Mouse (Mus musculus): ENCODE data around the gene Eif5a2.

DNA sequence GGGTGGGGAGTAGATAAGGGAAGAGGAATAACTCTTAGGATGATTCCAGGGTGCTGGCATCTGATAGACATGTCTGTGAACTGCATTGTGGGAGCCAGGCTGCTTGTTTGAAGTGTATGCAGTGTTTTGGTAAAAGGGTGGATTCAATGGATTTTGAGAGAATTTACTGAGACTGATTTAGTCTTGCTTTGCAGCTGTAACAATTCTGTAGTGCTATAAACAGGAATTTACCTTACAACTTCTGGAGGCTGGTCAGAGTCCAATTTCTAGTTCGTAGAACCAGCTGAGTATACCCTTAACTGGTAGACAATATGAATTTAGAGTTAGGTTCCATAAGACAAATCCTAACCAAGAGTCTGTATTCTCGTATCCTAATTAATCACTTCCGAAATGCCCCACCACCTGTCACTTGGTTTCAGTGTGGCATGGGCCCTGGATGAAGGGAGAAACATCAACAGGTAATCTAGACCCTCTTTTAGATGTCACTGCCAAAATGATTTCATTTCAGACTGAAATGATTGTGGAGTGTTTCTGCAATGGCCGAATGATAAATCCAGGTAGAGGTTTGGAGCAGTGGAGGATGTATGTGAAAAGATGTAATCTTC lies 27.1 kb downstream of the Eif5a2 start:
- TF ChIP-seq EP300 (IDR thresholded peaks at IDR 0.05; ENCODE audit: insufficient read depth, low read depth, low read length) (no peak), POLR2A (IDR thresholded peaks at IDR 0.05; ENCODE audit: insufficient read depth, low read depth, low read length) (no peak)
